Mouse (Mus musculus) gastrocnemius, postnatal 10 days (tissue): ENCODE data around the gene Ceacam12. TPM values are rescaled to one million over a fixed set of nuclear protein-coding genes. Genes with fewer than 3 reads are reported as not detected.
"Not testable (repeated sequence)": the region's sequence is repeated elsewhere in the genome, so short reads cannot be mapped to it uniquely, and the experiment has no call there.

Source experiments
- DNase-seq: peaks from one replicate; pipeline ENCODE4 v3.0.0; 2021; ENCODE audit warnings: mixed read lengths
- long read RNA-seq, 2 experiments: library from polyadenylated mRNA; stranded (forward); transcript quantifications; one replicate each; pipeline ENCODE4 v2.0.0; 2021
- microRNA-seq, 2 experiments: library from miRNA; unstranded; fragments of <30 nt; microRNA quantifications; one replicate each; pipeline ENCODE4 v1.2.0; 2021
- total RNA-seq, 2 experiments: library from RNA; stranded (reverse); gene quantifications; 2 replicates each; pipeline ENCODE4 v1.2.3; 2021

Ceacam12 gene
- not detected for total RNA-seq
- long read RNA-seq, experiment 1 = 0 reads
- long read RNA-seq, experiment 2 = 0 reads

- no peak for DNase-seq
These were observed at the start of gene Ceacam12 for GRCm38 (mm10) chr7:18065629-18066028. Gene Ceacam12, plus strand, starts transcription at chr7:18065929.

- not testable (repeated sequence) for DNase-seq
These were observed 8.1 kb downstream of the Ceacam12 start for GRCm38 (mm10) chr7:18073821-18074220.

GRCm38 (mm10) chr7:18100785-18101184, 35.1 kb downstream of the Ceacam12 start:
- DNase-seq = no peak

Small RNAs within 50 kb of the gene (microRNA-seq; reads per million reads assigned to microRNA genes)
- 0 reads per million in 2 experiments for gene Gm22414

Other genes starting within 250 kb of the Ceacam12 start
- not detected for gene Gm5155, start 194.2 kb upstream of the Ceacam12 start, total RNA-seq
- not detected for gene Ceacam11, start 93.8 kb upstream of the Ceacam12 start, total RNA-seq
- gene Ceacam13, start 56.0 kb upstream of the Ceacam12 start, total RNA-seq = not detected
- not detected for gene Igfl3, start 110.6 kb downstream of the Ceacam12 start, total RNA-seq
- not detected for gene Mill1, start 179.4 kb downstream of the Ceacam12 start, total RNA-seq